Mouse (Mus musculus): ENCODE measurements around the gene Ryr3.

DNA sequence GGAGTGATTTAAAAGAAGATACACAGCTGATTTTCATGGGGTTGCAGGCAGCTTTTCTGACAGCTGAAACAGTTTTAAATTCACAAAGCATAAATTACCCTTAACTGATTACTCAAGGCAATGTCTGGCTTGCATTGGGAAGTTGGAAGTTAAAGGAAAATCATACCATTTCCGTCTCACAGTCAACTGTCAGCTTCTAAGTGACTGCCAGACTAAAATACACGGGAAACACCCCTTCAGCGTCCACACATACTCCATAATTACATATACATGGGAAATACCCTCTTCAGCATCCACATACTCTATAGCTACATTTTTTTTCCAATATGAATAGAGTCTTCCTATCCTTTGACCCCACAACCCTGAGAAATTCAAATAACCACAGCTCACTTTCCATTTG, 158.8 kb downstream of the Ryr3 start:
- TF ChIP-seq CTCF (IDR thresholded peaks at IDR 0.05; ENCODE audit: low read depth) (no peak), EP300 (IDR thresholded peaks at IDR 0.05; ENCODE audit: low read depth) (no peak)
